Mouse (Mus musculus): ENCODE data around the gene Ccdc70. TPM values are rescaled to one million over a fixed set of nuclear protein-coding genes. Genes with fewer than 3 reads are reported as not detected.
"Not testable (repeated sequence)": the region's sequence is repeated elsewhere in the genome, so short reads cannot be mapped to it uniquely, and the experiment has no call there.

Ccdc70 gene
- not detected in 2 replicates for polyA plus RNA-seq (2011; ENCODE audit: insufficient read depth, insufficient read length, low replicate concordance, missing spikeins)

DNA sequence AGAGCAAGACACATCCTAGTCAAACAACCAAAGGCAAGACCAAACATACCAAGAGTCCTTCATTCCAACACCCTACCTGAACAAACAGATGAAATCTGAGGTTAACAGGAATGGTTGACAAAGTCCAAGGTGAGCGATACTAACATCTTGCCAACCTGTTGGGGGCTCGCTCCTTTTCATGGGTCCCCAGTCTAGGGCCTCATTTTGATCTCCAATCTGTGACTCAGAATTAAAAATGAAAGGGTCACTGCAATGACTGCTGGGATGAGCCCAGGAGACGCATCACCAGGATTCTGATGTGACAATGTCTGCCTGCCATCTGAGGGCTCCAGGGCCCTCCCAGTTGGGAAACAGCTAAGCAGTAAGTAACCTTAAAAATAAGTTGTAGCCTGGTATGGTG is at the start of gene Ccdc70:
Gene Ccdc70 (plus strand): TSS at position 301 of the 400 bp plus-strand sequence.
- Histone ChIP-seq H3K27ac (ENCODE audit: control insufficient read depth, insufficient read depth, low read depth, low read length, poor library complexity) (no peak within 1 kb of the TSS), H3K4me3 (replicated peaks; ENCODE audit: control insufficient read depth, low read depth, low read length) (no peak within 1 kb of the TSS), H3K4me1 (ENCODE audit: control insufficient read depth, insufficient read depth, low read length) (no peaks in the 10 kb centered on the region)
- 80% methylated on average over 3 of the region's 3 CpGs for WGBS
- TF ChIP-seq POLR2A (IDR thresholded peaks at IDR 0.05; ENCODE audit: borderline replicate concordance, control insufficient read depth, low read depth, low read length): no peak
- TF ChIP-seq CTCF (IDR thresholded peaks at IDR 0.05; ENCODE audit: control insufficient read depth, insufficient read depth, low read length): no peak

DNA sequence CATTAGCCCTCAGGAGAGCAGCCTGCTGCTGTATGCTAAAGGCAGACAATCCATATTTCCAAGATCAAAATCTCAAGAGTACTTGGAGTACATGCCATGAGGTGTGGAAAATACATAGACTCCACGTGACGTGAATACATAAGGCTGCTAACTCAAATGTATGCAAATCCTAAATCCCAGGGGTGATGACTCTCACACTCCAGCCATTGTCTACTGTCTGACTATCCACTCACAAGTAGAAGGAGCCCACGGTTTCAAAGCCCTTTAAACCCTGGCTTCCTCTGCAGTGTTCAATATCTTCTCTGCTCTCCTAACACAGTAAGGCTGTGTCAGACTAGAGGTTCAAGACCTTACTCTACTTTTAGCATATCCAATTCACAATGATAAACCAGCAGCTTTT is 38.8 kb upstream of the Ccdc70 start:
- H3K4me3 ChIP-seq (replicated peaks; ENCODE audit: control insufficient read depth, low read depth, low read length); H3K4me1 ChIP-seq (ENCODE audit: control insufficient read depth, insufficient read depth, low read length); H3K27ac ChIP-seq (ENCODE audit: control insufficient read depth, insufficient read depth, low read depth, low read length, poor library complexity): not testable (repeated sequence)
- 77% methylated on average over 3 of the region's 3 CpGs for WGBS

DNA sequence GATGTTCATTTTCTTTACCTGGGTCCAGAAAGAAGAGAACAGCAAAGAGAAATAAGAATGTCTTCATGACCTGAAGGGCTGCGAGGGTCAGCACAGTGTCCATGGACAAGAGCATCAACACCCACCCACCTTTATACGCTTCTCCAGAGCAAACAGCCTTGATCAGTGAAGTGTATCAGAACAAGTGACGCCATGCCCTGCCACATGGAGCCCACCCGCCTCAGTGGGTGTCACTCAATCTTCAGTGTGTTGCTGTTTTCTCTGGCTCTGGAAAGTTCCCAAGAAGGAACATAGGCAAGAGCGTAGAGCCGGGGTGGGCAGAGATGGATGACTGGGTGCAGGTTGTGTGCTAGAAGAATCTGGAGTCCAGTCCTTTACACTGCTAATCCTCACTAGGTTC is 37.0 kb upstream of the Ccdc70 start, which contains the start of gene Defb15:
Gene Defb15 (minus strand): TSS at position 101 of the 400 bp plus-strand sequence.
- H3K27ac ChIP-seq (ENCODE audit: control insufficient read depth, insufficient read depth, low read depth, low read length, poor library complexity): no peak within 1 kb of the TSS
- H3K4me3 ChIP-seq (replicated peaks; ENCODE audit: control insufficient read depth, low read depth, low read length): no peak within 1 kb of the TSS
- TF ChIP-seq CTCF (IDR thresholded peaks at IDR 0.05; ENCODE audit: control insufficient read depth, insufficient read depth, low read length): no peak
- WGBS: 85% methylated on average over 6 of the region's 6 CpGs
- H3K4me1 ChIP-seq (ENCODE audit: control insufficient read depth, insufficient read depth, low read length): no peaks in the 10 kb centered on the region

DNA sequence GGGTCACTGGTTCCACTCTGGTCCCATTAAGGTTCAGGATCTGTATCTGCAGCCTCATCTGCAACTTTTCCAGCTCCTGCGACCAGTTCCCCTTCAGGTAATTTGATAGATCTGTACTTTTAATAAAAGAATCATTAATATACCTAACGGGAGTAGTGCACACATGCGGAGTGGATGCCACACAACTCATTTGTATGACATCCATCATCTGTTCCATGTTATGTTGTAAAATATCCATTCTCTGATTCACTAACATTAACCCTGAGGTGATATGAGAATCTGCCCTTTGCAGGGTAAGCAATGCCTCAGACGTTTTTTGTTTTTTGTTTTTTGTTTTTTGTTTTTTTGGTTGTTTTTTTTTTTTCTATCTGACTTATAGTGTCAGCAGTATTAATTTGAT is 31.5 kb upstream of the Ccdc70 start, which contains the start of gene Defb35:
Gene Defb35 (plus strand): TSS at position 301 of the 400 bp plus-strand sequence.
- not testable (repeated sequence) for H3K4me3 ChIP-seq (replicated peaks; ENCODE audit: control insufficient read depth, low read depth, low read length); H3K4me1 ChIP-seq (ENCODE audit: control insufficient read depth, insufficient read depth, low read length); H3K27ac ChIP-seq (ENCODE audit: control insufficient read depth, insufficient read depth, low read depth, low read length, poor library complexity)
- 79% methylated on average over 4 of the region's 4 CpGs for WGBS

DNA sequence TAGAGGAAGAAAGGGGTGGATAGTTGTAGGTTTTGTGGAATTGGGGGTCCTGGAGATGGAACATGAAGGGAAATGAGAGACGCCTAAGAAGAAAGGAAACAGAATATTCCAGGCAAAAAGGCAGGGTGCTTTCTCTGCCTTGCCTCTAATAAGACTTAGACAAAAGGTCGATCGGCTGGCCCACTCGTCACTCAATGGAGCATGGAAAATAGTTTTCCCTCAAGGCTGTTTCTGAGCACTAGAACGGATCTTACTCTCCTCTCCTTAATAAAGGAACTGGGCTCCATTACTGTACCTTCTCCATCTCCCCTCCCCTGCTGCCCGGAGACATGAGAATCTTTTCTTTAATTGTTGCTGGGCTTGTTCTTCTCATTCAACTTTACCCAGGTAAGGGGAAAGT is 23.1 kb upstream of the Ccdc70 start, which contains the start of gene Defb13:
Gene Defb13 (plus strand): TSS at position 301 of the 400 bp plus-strand sequence.
- Histone ChIP-seq H3K4me3 (replicated peaks; ENCODE audit: control insufficient read depth, low read depth, low read length) (no peak within 1 kb of the TSS), H3K27ac (ENCODE audit: control insufficient read depth, insufficient read depth, low read depth, low read length, poor library complexity) (no peak within 1 kb of the TSS), H3K4me1 (ENCODE audit: control insufficient read depth, insufficient read depth, low read length) (no peaks in the 10 kb centered on the region)
- no peak for TF ChIP-seq POLR2A (IDR thresholded peaks at IDR 0.05; ENCODE audit: borderline replicate concordance, control insufficient read depth, low read depth, low read length)
- TF ChIP-seq CTCF (IDR thresholded peaks at IDR 0.05; ENCODE audit: control insufficient read depth, insufficient read depth, low read length): no peak
- WGBS: 81% methylated on average over 6 of the region's 6 CpGs

DNA sequence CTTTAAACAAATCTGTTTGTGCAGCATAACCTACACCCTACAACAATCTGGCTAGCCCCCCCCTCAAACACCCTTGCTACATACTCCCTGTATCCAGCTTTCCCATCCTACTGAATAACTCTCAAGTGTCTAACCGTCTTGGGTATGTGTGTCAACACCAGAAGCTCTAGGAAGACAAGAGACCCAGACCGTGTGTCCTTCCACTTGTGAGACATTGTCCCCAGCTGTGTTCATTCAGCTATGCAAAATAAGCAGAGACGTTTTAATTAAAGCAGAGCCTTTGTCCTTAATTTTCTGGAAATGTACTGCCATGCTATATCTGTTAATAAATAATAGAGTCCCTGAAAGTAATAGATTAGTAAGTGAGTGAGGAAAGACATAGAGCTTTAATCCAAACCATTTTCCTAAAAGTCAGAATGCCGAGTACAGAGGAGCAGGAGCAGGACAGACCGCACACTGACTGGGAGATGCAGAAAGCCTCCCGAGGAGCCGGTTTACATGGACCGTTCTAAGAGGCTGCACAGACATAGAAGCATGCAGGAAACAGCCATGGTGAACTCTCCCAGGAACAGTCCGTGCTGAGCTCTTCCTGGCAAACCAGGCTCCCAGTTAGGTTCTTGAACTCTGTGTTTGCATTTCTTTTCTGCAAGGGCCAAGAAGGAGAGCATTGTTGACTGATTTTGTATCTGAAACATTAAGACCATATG is 22.1 kb upstream of the Ccdc70 start:
- 78% methylated on average over 9 of the region's 9 CpGs for WGBS
- H3K4me3 ChIP-seq (replicated peaks; ENCODE audit: control insufficient read depth, low read depth, low read length): no peak overlapping the region
- no peaks in the 10 kb centered on the region for H3K4me1 ChIP-seq (ENCODE audit: control insufficient read depth, insufficient read depth, low read length)
- TF ChIP-seq CTCF (IDR thresholded peaks at IDR 0.05; ENCODE audit: control insufficient read depth, insufficient read depth, low read length) (no peak), POLR2A (IDR thresholded peaks at IDR 0.05; ENCODE audit: borderline replicate concordance, control insufficient read depth, low read depth, low read length) (no peak)
- H3K27ac ChIP-seq (ENCODE audit: control insufficient read depth, insufficient read depth, low read depth, low read length, poor library complexity): no peak overlapping the region

DNA sequence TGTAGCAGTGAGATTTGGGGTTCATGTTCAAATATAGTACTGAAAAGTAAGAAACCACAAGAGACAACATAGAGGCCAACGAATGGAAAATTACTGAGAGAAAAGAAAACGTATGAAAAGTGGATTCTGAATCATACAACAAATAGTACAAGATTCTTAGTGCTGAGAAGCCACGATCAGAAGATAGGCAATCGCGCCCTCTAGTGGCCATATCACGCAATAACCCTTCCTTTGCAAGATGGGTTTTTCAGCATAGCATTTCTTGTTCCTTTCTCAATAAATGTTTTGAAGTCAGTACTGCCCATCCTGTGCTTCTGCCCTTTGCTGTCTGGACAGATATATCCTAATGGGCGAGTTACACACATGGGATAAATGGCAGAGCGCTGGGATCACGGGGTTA is 14.3 kb upstream of the Ccdc70 start:
- Histone ChIP-seq H3K27ac (ENCODE audit: control insufficient read depth, insufficient read depth, low read depth, low read length, poor library complexity) (no peak overlapping the region), H3K4me1 (ENCODE audit: control insufficient read depth, insufficient read depth, low read length) (no peaks in the 10 kb centered on the region), H3K4me3 (replicated peaks; ENCODE audit: control insufficient read depth, low read depth, low read length) (no peak overlapping the region)
- 0 out of 2 replicates have a peak, but pooled peaks have one; percentile 11 for TF ChIP-seq CTCF (IDR thresholded peaks at IDR 0.05; ENCODE audit: control insufficient read depth, insufficient read depth, low read length)
- TF ChIP-seq POLR2A (IDR thresholded peaks at IDR 0.05; ENCODE audit: borderline replicate concordance, control insufficient read depth, low read depth, low read length): no peak
- WGBS: 5% methylated on average over 9 of the region's 9 CpGs

DNA sequence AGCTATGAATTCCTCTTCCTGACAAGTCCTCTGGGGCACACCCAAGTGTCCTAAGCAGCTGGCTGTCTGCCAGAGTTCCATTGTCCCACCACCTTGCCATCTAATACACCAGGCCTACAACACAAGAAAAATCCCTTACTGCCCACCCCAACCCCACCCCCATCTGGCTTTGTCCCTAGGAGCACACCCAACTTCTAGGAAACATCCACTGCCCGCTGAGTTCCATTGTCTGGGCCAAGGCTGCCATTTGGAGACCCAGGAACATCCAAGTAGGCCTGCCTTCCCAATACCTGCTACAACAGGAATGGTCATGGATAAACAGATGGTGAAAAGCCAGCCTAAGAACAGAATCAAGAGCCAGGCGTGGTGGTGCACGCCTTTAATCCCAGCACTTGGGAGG is 13.2 kb upstream of the Ccdc70 start:
- 73% methylated on average over 3 of the region's 3 CpGs for WGBS

DNA sequence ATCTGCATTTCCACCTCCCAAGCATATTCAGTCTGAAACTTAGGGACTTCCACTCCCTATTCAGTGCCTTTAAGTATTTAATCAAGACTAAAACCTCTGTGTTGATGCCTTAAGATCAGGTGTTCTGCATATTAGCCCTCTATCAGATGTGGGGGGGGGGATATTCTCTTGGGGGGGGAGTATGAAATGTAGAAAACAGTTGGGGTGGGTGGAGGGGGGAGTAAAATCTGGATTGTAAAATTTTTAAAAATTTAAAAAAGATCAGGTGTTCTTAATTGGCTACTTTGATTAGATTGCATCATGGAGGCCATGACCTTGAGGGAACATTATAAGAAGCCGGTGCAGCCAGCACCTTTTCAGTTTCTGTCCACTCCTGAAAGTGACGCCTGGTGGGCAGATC is 11.2 kb upstream of the Ccdc70 start, which contains the start of gene Fam90a1a:
Gene Fam90a1a (plus strand): TSS at position 301 of the 400 bp plus-strand sequence.
- no peak within 1 kb of the TSS for H3K27ac ChIP-seq (ENCODE audit: control insufficient read depth, insufficient read depth, low read depth, low read length, poor library complexity)
- no peak for TF ChIP-seq CTCF (IDR thresholded peaks at IDR 0.05; ENCODE audit: control insufficient read depth, insufficient read depth, low read length)
- TF ChIP-seq POLR2A (IDR thresholded peaks at IDR 0.05; ENCODE audit: borderline replicate concordance, control insufficient read depth, low read depth, low read length): no peak
- H3K4me3 ChIP-seq (replicated peaks; ENCODE audit: control insufficient read depth, low read depth, low read length): no peak within 1 kb of the TSS
- H3K4me1 ChIP-seq (ENCODE audit: control insufficient read depth, insufficient read depth, low read length): no peaks in the 10 kb centered on the region
- 78% methylated on average over 2 of the region's 2 CpGs for WGBS

More for the DNA sequence above, 13.2 kb upstream of the Ccdc70 start:
- no peak overlapping the region for H3K4me3 ChIP-seq (replicated peaks; ENCODE audit: control insufficient read depth, low read depth, low read length)
- H3K27ac ChIP-seq (ENCODE audit: control insufficient read depth, insufficient read depth, low read depth, low read length, poor library complexity): no peak overlapping the region
- TF ChIP-seq CTCF (IDR thresholded peaks at IDR 0.05; ENCODE audit: control insufficient read depth, insufficient read depth, low read length) (no peak), POLR2A (IDR thresholded peaks at IDR 0.05; ENCODE audit: borderline replicate concordance, control insufficient read depth, low read depth, low read length) (no peak)
- no peaks in the 10 kb centered on the region for H3K4me1 ChIP-seq (ENCODE audit: control insufficient read depth, insufficient read depth, low read length)

Measured in bone marrow, adult 2 months (tissue).